Mouse (Mus musculus): Measurements from ENCODE around the gene Pilra.
"Not testable (repeated sequence)": the region's sequence is repeated elsewhere in the genome, so short reads cannot be mapped to it uniquely, and the experiment has no call there.

The Pilra gene

DNA sequence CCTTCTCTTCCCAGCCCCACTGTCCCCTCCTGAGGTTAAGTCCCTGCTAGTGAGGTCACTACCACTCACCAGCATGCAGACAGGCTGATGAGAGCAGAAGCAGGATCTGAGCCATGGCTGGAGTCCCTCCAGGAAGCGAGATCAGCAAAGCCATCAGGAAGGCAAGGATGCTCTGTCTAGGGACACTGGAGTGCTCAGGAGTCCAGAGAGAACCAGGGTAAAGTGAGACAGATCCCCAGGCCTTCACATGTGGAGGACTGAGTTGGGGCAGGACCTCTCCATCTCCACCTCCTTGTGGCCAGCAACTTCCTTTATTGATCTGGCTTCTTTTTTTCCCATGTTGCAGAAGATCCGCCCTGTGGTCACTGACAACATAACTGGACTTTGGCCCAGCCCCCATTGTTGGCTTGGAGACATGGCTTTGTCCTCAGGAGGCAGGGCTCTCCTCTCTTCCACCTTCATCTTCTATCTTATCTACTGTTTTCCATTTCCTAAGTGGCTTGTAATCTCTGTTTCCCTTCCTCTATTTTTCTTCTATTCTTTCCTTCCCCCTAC, at the start of gene Pilra:
Gene Pilra, minus strand, starts transcription at position 316 of the 555 bp plus-strand sequence.
- DNase-seq (ENCODE audit: low read depth): not testable (repeated sequence)

DNA sequence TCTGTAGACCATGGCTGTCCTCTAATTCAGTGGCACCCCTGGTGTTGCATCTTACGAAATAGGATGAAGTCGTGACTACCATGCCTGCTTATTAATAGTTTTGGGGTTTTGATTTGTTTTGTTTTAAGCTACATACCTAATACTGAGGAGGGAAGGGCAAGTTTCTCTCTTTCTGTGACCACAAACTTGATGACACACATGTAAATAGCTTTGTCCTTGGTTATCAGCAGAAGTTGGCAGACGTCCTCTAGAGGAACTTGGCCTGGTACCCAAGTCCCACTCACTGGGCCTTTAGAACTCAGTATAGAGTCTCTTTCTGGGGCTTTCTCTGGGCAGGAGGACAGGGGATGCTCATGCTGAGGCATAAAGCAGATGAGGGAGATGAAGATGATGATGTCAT, 47.3 kb upstream of the Pilra start:
- peak; percentile 28 for DNase-seq (ENCODE audit: low read depth)

DNA sequence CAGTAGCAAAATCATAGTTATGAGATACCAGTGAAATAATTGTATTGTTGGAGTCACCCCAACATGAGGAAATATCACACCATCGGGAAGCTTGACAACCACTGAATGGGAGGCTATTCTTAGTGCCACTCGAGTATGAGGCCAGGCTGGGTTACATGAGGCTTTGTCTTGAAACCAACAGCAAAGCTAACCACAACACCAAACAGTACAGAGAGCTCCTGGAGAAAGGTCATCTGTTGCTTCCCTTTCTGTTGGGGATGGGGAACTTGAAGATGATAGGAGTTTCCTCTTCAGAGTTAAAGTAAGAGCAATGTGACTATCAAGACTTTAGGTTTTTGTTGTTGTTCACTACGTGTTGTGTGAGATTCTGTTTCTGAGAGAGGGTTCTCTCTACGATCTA, 46.8 kb upstream of the Pilra start:
- peak; percentile 52 for DNase-seq (ENCODE audit: low read depth)

DNA sequence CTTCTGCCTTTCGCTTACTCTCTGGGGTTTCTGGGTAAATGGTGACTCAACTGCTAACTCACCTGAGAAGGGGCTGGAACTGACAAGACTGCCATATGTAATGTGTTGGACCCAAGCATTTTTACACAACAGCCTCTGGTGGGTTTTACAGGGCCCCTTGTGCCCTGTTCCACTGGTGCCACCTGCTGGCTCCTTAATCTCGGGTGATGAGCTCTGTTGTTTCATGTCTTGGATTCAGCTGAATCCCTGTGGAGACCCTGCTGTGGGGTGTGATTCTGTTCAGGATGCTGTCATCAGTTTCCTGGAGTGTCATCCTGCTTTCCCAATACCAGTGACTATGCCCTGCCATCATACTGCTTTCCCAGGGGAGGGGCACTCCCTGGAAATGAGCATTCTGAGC, 41.8 kb upstream of the Pilra start:
- peak; percentile 35 for DNase-seq (ENCODE audit: low read depth)

DNA sequence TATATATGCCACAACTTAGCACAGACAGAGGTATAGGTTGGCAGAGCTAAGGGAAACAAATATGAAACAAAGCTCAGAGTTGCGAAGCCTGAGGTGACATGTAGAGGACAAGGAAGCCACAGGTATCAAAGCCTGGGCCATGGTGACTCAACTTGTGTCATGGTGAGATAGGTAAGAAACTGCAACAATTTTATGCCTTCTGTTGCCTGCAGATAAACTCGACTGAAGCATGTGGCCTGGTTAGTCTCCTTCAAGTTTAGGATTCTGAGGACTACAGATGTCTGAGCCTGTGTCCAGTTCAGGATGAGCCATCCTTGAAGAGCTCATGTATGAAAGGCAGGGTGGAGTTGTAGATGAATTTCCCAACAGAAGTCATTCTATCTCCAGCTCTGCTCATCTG, 39.0 kb upstream of the Pilra start:
- DNase-seq (ENCODE audit: low read depth): no peak

DNA sequence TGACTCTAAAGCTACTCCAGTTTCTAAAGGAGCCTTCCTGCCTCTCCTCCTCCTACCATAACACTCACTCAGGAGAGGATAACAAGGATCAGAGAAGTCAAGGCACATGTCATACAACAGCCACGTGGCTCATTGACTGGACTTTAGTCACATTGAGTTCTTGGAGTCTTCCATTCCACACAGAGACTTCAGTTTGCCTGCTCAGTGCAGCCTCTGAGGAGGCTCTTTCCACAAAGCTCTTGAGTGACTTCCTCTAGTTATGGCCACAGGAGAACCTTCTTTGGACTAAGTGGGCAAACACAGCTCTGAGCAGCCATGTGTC, 36.3 kb upstream of the Pilra start:
- not testable (repeated sequence) for DNase-seq (ENCODE audit: low read depth)

GRCm38 (mm10) chr5:137871644-137872380, 35.7 kb upstream of the Pilra start, which contains the start of gene Pilrb2:
TSS of gene Pilrb2 (minus strand) at chr5:137871815.
- DNase-seq (ENCODE audit: low read depth): not testable (repeated sequence)

- not testable (repeated sequence) for DNase-seq (ENCODE audit: low read depth)
Observed at GRCm38 (mm10) chr5:137868600-137868999, 32.5 kb upstream of the Pilra start.

DNA sequence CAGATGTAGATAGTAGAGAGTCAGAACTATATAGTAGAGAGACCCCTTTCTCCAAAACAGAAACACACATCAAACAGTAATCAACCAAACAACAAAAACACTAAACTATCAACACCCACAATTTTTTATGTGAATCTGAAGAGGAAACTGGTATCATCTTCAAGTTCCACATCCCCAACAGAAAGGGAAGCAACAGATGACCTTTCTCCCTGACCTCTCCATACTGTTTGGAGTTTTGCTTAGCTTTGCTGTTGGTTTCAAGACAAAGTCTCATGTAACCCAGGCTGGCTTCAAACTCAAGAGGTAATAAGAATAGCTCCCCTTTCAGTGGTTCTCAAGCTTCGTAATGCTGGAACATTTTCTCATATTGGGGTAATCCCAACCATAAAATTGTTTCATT, 27.9 kb upstream of the Pilra start:
- not testable (repeated sequence) for DNase-seq (ENCODE audit: low read depth)

- not testable (repeated sequence) for DNase-seq (ENCODE audit: low read depth)
Observed at GRCm38 (mm10) chr5:137857960-137858710, 22.1 kb upstream of the Pilra start, which contains the start of gene Pilrb1. TSS of gene Pilrb1 (minus strand) at chr5:137858106.

DNA sequence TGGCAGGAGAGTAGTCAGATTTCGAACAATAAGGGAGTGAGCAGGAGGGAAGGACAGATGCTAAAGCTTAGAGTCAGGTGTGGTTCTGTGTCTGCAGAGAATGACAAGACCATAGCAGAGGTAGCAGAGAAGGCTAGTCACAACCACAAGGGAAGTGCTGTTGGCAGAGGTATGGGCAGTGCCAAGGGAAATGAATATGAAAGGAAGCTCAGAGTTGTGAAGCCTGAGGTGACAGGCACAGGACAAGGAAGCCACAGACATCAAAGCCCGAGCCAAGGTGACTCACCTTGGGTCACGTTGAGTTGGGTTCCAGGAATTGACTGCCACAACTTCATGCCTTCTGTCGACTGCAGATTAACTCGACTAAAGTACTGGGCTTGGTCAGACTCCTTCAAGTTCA, 20.8 kb upstream of the Pilra start:
- DNase-seq (ENCODE audit: low read depth): peak; percentile 49

DNA sequence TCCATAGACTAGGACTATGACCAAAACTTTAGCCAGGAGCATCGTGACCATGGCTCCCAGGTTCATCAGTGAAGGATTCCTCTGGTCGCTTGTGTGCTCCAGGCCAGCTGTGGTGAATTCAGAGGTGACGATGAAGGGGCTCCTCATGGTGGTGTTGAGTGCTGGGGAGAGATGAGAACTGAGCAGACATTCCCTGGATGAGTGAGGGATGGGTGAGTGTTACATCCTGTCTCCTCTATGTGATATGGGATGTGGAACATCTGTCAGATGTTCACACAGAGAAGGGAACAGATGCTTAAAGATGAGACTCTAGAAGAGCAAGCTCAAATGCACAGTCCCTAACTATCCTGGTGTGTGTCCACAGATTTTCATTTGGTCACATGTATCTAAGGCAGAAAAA, 18.8 kb upstream of the Pilra start:
- DNase-seq (ENCODE audit: low read depth): not testable (repeated sequence)

DNA sequence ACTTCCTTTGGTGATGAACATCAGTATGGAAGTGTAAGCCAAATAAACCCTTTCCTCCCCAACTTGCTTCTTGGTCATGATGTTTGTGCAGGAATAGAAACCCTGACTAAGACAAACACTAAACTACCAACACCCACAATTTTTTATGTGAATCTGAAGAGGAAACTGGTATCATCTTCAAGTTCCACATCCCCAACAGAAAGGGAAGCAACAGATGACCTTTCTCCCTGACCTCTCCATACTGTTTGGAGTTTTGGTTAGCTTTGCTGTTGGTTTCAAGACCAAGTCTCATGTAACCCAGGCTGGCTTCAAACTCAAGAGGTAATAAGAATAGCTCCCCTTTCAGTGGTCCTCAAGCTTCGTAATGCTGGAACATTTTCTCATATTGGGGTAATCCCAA, 14.2 kb upstream of the Pilra start:
- DNase-seq (ENCODE audit: low read depth): not testable (repeated sequence)

DNA sequence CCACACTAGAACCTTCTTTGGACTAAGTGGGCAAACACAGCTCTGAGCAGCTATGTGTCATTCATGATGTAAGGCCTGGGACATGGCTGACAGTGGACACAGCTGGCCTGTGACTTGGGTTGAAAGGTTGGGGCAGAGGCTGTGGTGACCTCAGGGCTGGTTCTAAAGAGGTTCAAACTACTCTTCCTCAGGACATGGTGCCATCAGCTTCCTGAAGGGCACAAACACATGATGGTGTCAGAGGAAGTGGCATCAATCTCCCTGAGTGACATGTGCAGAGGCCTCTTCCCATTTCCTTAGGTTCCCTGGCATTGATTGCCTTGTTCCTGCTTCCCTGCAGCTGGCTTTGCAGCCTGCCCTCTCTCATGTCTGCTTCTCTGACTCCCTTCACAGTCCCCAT, 1.0 kb upstream of the Pilra start:
- DNase-seq (ENCODE audit: low read depth): not testable (repeated sequence)

GRCm38 (mm10) chr5:137836611-137837010, 530 bp upstream of the Pilra start:
- DNase-seq (ENCODE audit: low read depth): no peak

DNA sequence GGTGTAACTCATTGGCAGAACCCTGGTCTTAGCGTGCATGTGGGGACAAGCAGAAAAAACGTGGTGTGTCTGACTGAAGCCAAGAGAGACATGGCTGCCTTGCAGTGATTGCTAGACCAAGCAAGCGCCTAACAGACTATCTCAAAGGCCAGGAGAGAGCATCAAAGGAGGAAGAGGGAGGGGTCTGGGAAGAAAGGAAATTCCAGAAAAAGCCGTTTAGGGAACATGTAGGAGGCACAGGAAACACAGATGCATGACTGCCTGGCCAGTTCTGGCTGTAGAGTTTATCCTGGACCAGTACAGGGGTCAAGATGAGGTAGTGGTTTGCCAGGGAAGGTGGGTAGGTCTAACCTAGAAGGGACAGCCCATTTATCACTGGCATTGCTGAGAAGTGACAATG, 2.6 kb downstream of the Pilra start:
- DNase-seq (ENCODE audit: low read depth): no peak

GRCm38 (mm10) chr5:137831506-137831905, 4.6 kb downstream of the Pilra start:
- peak; percentile 9 for DNase-seq (ENCODE audit: low read depth)

- DNase-seq (ENCODE audit: low read depth): no peak
Observed at GRCm38 (mm10) chr5:137831106-137831505, 5.0 kb downstream of the Pilra start.

- DNase-seq (ENCODE audit: low read depth): peak; percentile 14
Observed at GRCm38 (mm10) chr5:137830238-137830637, 5.8 kb downstream of the Pilra start.

DNA sequence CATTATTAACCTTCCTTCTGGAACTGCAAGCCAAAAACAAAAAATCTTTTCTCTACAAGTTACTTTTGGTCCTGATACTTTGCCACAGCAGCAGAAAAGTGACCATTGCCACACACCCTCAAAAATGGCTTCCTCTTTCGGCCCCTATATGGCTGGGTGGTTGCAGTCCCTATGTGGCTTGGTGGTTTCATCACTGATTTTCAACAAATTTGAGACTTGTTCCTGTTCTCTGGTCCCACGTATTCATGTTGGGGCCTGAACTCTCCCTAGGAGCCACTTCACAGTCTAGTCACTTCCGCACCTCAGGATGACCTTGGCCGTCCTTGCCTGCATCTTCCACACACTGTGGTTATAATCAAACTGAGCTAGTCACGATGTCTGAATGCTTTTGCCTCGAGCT, 7.4 kb downstream of the Pilra start:
- DNase-seq (ENCODE audit: low read depth): peak; percentile 54

- DNase-seq (ENCODE audit: low read depth): no peak
Observed at GRCm38 (mm10) chr5:137826421-137826820, 9.7 kb downstream of the Pilra start.

DNA sequence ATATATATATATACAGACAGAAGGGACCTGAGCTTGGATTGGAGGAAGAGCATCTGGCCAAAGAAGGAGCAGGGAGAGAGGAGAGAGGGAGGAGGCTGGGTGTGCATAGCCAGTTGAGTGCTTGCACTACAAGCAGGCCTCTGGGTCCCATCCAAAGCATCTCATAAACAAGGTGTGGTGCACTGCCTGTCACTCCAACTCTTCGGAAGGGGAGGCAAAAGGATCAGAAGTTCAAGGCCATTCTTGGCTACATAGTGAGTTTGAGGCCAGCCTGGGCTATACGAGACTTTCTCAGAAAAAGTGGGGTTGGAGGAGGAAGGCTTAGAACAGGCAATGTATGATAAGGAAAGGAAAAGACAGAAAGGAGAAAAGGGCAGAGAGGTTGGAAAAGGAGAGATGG, 10.1 kb downstream of the Pilra start:
- DNase-seq (ENCODE audit: low read depth): no peak

- DNase-seq (ENCODE audit: low read depth): no peak
Observed at GRCm38 (mm10) chr5:137825030-137825429, 11.1 kb downstream of the Pilra start.

Measured in 416B (cell line).